Mouse (Mus musculus): ENCODE results near the gene Vmn1r115. TPM values are rescaled to one million over a fixed set of nuclear protein-coding genes. Genes with fewer than 3 reads are reported as not detected.
"Not testable (repeated sequence)": the region's sequence is repeated elsewhere in the genome, so short reads cannot be mapped to it uniquely, and the experiment has no call there.

Gene Vmn1r115
- not detected in 2 replicates for polyA plus RNA-seq (2012)

- not testable (repeated sequence) for TF ChIP-seq GATA1 (IDR thresholded peaks at IDR 0.05; ENCODE audit: low read length)
Measured at GRCm38 (mm10) chr7:20844885-20845284, at the start of gene Vmn1r115. TSS of gene Vmn1r115 (minus strand) at chr7:20844985.

GRCm38 (mm10) chr7:20884021-20884420 is 39.2 kb upstream of the Vmn1r115 start, which contains the start of gene Vmn1r117:
TSS of gene Vmn1r117 (minus strand) at chr7:20884121.
- not testable (repeated sequence) for TF ChIP-seq GATA1 (IDR thresholded peaks at IDR 0.05; ENCODE audit: low read length)

GRCm38 (mm10) chr7:20871956-20872355 is 27.2 kb upstream of the Vmn1r115 start, which contains the start of gene Vmn1r116:
TSS of gene Vmn1r116 (plus strand) at chr7:20872256.
- TF ChIP-seq GATA1 (IDR thresholded peaks at IDR 0.05; ENCODE audit: low read length): not testable (repeated sequence)

GRCm38 (mm10) chr7:20812086-20812485 is 32.7 kb downstream of the Vmn1r115 start, which contains the start of gene Vmn1r114:
TSS of gene Vmn1r114 (minus strand) at chr7:20812186.
- TF ChIP-seq GATA1 (IDR thresholded peaks at IDR 0.05; ENCODE audit: low read length): not testable (repeated sequence)

Other genes with a start within 250 kb of the Vmn1r115 start
- not detected in 2 replicates for gene Gm4513, start 246.0 kb downstream of the Vmn1r115 start, polyA plus RNA-seq (2012)
- gene Vmn1r107, start 176.1 kb downstream of the Vmn1r115 start, polyA plus RNA-seq (2012): not detected in 2 replicates
- not detected in 2 replicates for gene Vmn1r111, start 141.8 kb downstream of the Vmn1r115 start, polyA plus RNA-seq (2012)
- not detected in 2 replicates for gene Gm10668, start 114.4 kb downstream of the Vmn1r115 start, polyA plus RNA-seq (2012)
- not detected in 2 replicates for gene Vmn1r112, start 73.8 kb downstream of the Vmn1r115 start, polyA plus RNA-seq (2012)
- not detected in 2 replicates for gene Vmn1r113, start 57.7 kb downstream of the Vmn1r115 start, polyA plus RNA-seq (2012)
- gene Vmn1r114, start 32.8 kb downstream of the Vmn1r115 start, polyA plus RNA-seq (2012): not detected in 2 replicates
- not detected in 2 replicates for gene Vmn1r116, start 27.3 kb upstream of the Vmn1r115 start, polyA plus RNA-seq (2012)
- not detected in 2 replicates for gene Vmn1r117, start 39.1 kb upstream of the Vmn1r115 start, polyA plus RNA-seq (2012)
- not detected in 2 replicates for gene Vmn1r118, start 67.4 kb upstream of the Vmn1r115 start, polyA plus RNA-seq (2012)
- not detected in 2 replicates for gene Vmn1r119, start 167.5 kb upstream of the Vmn1r115 start, polyA plus RNA-seq (2012)
- gene Vmn1r120, start 208.8 kb upstream of the Vmn1r115 start, polyA plus RNA-seq (2012): not detected in 2 replicates